In the genomic region with DNA sequence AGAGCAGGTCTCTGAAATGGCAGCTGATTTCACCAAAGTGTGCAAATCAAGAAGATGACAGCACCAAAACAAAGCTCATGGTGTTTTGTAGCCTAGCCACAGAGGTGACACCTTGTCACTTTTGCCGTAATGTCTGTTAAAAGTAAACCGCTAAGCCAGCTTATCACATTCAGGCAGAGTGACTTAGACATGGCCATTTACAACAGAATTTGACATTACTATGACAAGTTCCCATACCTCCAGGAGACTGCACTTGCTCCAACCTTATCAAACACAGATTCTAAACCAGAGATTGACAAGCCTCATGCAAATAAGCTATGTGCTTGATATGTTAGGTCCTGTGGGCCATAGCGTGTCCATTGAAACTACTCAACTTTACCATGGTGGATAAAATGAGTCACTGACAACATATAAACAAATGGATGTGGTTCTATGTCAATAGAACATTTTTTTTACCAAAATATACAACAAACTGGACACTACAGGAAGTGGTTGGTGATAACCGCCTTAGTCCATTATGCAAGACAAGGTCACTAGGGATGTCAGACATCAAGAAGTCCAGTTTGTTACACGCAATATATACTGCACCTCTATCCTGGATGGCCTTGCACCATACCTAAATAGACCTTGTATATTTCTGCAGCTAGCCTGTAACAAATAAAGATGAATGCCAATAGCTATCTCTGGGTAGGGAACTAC, we compare ENCODE assay signal across 18 mouse cellular contexts.
"Had no signal": no experiment of that assay in that cellular context is flagged by ENCODE, and none has a peak within 500 bp of the region (broad histone marks: within the 10 kb centered on the region; RNA-seq: fewer than 3 reads in every experiment).

No protein-coding gene starts in this region.

- DNase-seq: kidney, adult 18-20 months; kidney, postnatal 10 days; kidney, postnatal 4 days; liver; lung, postnatal 14 days; retina, postnatal 1 day; right cerebral cortex, postnatal 4 days; spleen, adult 18-20 months; thymus, adult 2 months; thymus, postnatal 25 days had no signal

- H3K9ac ChIP-seq: intestine, embryonic 15.5 days; limb, embryonic 12.5 days; lung, embryonic 15.5 days; midbrain, embryonic 12.5 days; stomach, embryonic 15.5 days had no signal

- H3K4me1 ChIP-seq: intestine, embryonic 15.5 days had no signal

- H3K9me3 ChIP-seq: intestine, embryonic 15.5 days; limb, embryonic 12.5 days; lung, embryonic 15.5 days; midbrain, embryonic 12.5 days; stomach, embryonic 15.5 days had no signal

- H3K4me2 ChIP-seq: intestine, embryonic 15.5 days; limb, embryonic 12.5 days; lung, embryonic 15.5 days; midbrain, embryonic 12.5 days; stomach, embryonic 15.5 days had no signal

- H3K4me3 ChIP-seq: intestine, embryonic 15.5 days; layer of hippocampus, adult 2 months; limb, embryonic 12.5 days; lung, embryonic 15.5 days; megakaryocyte, embryonic 14.5 days; midbrain, embryonic 12.5 days; stomach, embryonic 15.5 days had no signal

- H3K36me3 ChIP-seq: intestine, embryonic 15.5 days; limb, embryonic 12.5 days; lung, embryonic 15.5 days; midbrain, embryonic 12.5 days; stomach, embryonic 15.5 days had no signal

- H3K27me3 ChIP-seq: intestine, embryonic 15.5 days; limb, embryonic 12.5 days; lung, embryonic 15.5 days; megakaryocyte, embryonic 14.5 days; stomach, embryonic 15.5 days had no signal

- H3K27ac ChIP-seq: intestine, embryonic 15.5 days; layer of hippocampus, adult 2 months; limb, embryonic 12.5 days; lung, embryonic 15.5 days; midbrain, embryonic 12.5 days; stomach, embryonic 15.5 days had no signal

- ATAC-seq: intestine, embryonic 15.5 days; midbrain, embryonic 16.5 days had no signal
